Mouse (Mus musculus) megakaryocyte, adult 5-6 weeks (primary cell): ENCODE data around the gene St8sia1. TPM values are rescaled to one million over a fixed set of nuclear protein-coding genes. Genes with fewer than 3 reads are reported as not detected.

Experiments
- ATAC-seq: 2 replicates; pipeline ENCODE4 v1.8.0; 2016; ENCODE audit warnings: mild to moderate bottlenecking, inconsistent platforms; ENCODE audit not compliant: poor library complexity, severe bottlenecking
- total RNA-seq, 2 experiments: library from RNA; stranded (forward) in 1 of 2; stranded (reverse) in 1 of 2; fragments of 153-499, 151-499 nt in 1 of 2; fragments of 221-1000, 200-1000 nt in 1 of 2; gene quantifications; 2 replicates each; pipeline versions ENCODE4 v1.2.3 to v1.2.4; 2015 to 2017

The St8sia1 gene
- total RNA-seq, 2 experiments from 2014 or later = 0.48 to 1.3 TPM

GRCm38 (mm10) chr6:142914676-142915075 lies 49.6 kb downstream of the St8sia1 start:
- ATAC-seq = peak; percentile 19; the same call in 1 of the 2 replicates

DNA sequence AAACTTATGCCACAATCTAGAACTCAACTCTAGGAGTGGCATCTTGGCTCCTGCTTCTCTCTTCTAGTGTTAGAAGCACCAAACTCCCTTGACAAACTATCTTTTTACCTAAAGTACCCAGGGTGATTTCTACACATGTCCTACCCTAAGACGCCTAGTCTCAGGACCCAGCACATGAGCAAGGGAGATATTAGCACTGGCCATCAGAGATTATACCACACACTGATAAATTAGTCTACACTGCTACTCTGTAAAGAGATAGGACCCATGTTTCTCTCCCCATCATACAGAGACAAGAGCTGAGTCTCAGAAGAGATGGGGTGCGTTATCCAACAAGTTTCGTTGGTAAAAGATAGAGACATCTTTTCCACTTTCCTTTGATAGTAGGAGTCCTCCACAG lies 53.0 kb downstream of the St8sia1 start:
- ATAC-seq = no peak

GRCm38 (mm10) chr6:142910721-142911120 lies 53.5 kb downstream of the St8sia1 start:
- no peak for ATAC-seq

- ATAC-seq = no peak
These were observed 54.5 kb downstream of the St8sia1 start for GRCm38 (mm10) chr6:142909771-142910105.

- ATAC-seq = peak; percentile 87
These were observed 55.1 kb downstream of the St8sia1 start for GRCm38 (mm10) chr6:142908911-142909770.

DNA sequence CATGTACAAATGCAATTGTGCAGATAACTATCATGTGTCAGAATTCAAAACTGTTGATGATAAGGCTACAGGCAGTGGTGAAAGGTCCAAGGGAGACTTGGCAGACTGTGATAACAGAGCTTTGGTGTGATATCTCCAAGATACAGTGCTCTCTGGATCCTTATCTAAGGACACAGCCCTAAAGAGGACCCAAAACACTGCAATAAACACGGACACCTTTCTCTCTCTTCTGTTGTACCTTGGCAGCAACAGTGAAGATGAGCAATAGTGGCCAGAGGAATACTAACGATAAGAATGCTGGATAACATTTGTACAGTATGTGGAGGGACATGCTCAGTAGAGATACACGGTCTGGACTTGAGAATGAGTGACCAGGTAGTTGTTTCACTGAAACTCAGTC lies 55.8 kb downstream of the St8sia1 start:
- ATAC-seq = no peak

DNA sequence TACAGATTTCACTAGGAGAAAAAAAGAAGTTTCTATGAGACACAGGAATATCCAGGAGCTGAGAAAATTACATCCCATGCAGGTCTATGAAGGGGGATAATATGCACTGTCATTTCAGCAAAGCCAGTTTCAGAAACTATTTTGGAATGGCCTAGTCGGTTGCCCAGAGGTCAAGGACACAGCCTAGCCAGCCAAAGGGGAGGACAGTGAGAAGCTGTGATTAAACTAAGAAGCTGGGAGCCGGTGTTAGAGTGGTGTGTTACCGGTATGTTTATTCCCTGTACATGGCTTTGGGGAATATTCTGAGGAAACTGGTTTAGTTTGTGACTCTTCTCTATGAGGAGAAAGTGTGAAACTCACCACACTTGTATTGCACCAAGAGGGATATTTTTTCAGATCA lies 68.9 kb downstream of the St8sia1 start:
- no peak for ATAC-seq

DNA sequence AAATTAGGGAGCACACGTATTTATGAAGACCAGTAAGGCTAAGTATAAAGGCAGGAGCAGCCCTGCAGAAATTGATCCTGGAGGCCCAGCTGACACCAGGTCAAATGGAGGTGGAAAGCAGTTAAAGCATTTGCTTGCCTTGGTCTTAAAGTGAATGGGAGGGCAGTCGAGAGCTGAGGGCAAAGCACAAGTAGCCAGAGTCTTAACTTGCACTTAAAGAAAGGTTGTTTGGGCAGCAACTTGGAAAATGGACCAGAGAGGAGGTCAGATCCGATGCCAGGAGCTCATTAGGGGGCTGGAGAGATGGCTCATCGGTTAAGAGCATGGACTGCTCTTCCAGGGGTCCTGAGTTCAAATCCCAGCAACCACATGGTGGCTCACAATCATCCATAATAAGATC lies 70.5 kb downstream of the St8sia1 start:
- ATAC-seq = no peak

DNA sequence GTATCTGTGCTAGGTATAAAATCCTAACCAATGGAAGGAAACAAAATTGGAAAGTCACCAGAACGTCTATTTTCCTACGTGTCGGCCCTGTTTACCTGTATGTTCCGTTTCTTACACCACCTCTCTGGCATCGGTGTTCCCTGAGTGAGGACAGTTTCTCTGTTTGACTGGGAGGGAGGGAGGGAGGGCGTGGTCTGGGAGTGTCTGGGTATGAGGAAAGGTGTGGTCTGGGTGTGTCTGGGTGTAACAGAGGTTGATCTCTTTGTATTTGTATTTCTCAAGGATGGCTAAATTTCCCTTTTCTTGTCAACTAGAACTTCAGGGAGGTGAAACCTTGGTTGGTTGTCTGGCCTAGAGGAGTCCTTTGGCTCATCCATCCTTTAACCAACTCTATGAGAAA lies 73.9 kb downstream of the St8sia1 start:
- peak; percentile 27; the same call in 1 of the 2 replicates for ATAC-seq

GRCm38 (mm10) chr6:142888970-142889740 lies 75.1 kb downstream of the St8sia1 start:
- ATAC-seq = peak; percentile 82

GRCm38 (mm10) chr6:142888346-142888745 lies 75.9 kb downstream of the St8sia1 start:
- ATAC-seq = no peak

GRCm38 (mm10) chr6:142887375-142887774 lies 76.9 kb downstream of the St8sia1 start:
- ATAC-seq = no peak

GRCm38 (mm10) chr6:142885364-142886154 lies 78.7 kb downstream of the St8sia1 start:
- ATAC-seq = no peak

GRCm38 (mm10) chr6:142884128-142884527 lies 80.1 kb downstream of the St8sia1 start:
- peak; percentile 80 for ATAC-seq

DNA sequence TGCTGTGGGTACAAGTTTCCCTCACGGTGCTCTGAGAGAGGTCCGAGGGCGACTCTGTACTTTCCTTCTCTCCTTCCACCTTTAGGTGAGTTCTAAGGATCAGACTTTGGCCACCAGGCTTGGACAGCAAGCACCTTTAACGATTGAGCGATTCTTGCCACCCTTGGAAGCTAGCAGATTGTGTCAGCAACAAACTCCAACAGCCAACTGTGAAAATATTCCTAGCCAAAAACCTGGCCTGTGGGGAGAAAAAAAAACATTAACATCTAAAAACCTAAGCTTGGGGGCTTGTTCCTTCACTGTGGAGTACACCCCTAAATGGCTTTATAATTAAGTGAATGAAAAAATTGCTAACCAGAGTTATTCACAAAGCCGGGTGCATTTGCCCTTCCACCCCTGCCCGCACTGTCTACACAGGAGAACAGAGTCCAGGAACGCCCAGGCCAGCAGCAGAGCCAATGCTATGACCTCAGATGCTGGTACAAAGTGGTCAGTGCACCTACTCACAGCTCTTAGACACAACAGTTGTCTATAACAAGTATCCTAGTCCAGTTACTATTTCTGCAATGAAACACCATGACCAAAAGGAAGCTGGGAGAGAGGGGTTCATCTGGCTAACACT lies 83.3 kb downstream of the St8sia1 start:
- no peak for ATAC-seq

- peak; percentile 52 for ATAC-seq
These were observed 85.2 kb downstream of the St8sia1 start for GRCm38 (mm10) chr6:142878744-142879701.

DNA sequence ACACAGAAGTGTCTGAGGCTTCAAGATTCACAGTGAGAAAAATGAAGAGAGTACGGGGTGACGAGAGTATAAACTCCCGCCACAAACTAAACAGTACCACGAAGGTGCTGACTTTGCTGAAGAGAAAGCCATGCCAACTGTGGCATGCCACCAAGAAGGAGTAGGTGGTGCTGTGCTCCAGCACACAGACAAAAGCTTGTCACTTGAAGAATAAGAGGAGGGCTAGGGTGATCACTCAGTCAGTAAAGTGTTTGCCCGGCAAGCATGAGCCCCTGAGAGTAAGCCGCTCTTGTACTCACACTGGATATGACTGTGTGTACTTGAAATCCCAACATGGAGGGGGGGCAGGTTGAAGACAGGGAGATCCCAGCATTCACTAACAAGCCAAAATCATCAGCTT lies 87.0 kb downstream of the St8sia1 start:
- ATAC-seq = no peak

GRCm38 (mm10) chr6:142876279-142876899 lies 87.9 kb downstream of the St8sia1 start:
- no peak for ATAC-seq
